Mouse (Mus musculus): ENCODE results near the gene Muc1.

DNA sequence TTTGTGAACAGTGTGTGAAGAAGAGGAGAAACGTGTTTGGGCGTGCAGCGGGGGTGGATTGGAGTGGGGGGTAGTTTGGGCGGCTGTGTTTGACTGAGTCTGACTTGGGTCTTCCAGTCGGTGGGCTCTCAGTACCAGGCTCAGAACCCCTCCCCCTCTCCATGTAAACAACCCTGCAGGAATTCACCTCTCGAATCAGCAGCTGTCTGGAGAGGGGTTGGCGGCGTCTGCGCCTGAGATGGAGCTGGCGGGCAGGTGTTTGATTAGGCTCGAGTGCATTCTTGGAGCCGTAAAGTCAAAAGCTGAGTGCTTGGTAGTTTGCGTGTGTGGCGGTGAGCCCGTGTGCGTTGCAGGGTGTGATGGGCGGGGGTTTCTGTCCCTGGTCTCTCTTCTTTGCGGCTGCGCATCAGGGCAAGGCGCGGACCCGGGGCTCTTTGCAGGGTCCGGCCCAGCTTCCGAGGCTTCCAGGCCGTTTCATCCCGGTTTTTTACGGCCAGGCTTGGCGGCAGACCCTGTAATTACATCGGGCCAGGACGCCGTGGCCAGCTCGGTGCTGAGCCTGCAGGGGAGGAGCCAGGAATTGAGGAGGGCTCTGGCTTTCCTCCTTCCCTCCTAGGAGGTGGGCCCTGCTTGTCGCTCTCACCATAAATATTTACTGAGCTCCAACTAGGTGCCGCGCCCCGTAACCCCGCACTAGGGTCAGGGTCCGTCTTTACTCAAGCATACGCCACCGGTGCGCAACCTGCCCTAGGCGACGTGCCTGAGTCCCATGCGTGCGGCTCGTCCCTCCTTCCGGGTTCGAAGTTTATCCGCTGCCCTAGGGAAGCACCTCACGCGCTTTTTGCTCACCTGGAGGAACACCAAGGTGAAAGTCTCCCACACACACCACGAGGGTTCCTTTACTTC is 52.0 kb downstream of the Muc1 start, which contains the start of gene Efna1:
- TF ChIP-seq CTCF (IDR thresholded peaks at IDR 0.05; ENCODE audit: control insufficient read depth, insufficient read depth, low read length) (no peak), POLR2A (IDR thresholded peaks at IDR 0.05; ENCODE audit: borderline replicate concordance, control insufficient read depth, low read depth, low read length) (no peak)
